Mouse (Mus musculus) heart, embryonic 15.5 days (tissue): ENCODE results near the gene Fra10ac1. TPM values are rescaled to one million over a fixed set of nuclear protein-coding genes. Genes with fewer than 3 reads are reported as not detected.

Experiments
- ATAC-seq: fragments of 200-750 bp; cut with Nextera tagmentation; replicated peaks from 2 replicates; pipeline ENCODE4 v1.8.0; 2017; ENCODE audit warnings: low read depth, moderate TSS enrichment; ENCODE audit not compliant: insufficient number of reproducible peaks, insufficient read depth, low FRiP score
- H3K27ac ChIP-seq: fragments of 300-500 bp; sonication (generic); 2 replicates; pipeline ENCODE4 v1.5.1; 2015; ENCODE audit warnings: mild to moderate bottlenecking, inconsistent platforms
- H3K27me3 ChIP-seq: fragments of 300-500 bp; sonication (generic); 2 replicates; pipeline ENCODE4 v1.6.1; 2015; ENCODE audit warnings: inconsistent platforms
- H3K36me3 ChIP-seq: fragments of 300-500 bp; sonication (generic); 2 replicates; pipeline ENCODE4 v1.6.1; 2015; ENCODE audit warnings: mild to moderate bottlenecking, inconsistent platforms
- H3K4me1 ChIP-seq: fragments of 300-500 bp; sonication (generic); replicated peaks from 2 replicates; pipeline ENCODE4 v1.6.1; 2015; ENCODE audit warnings: inconsistent platforms
- H3K4me2 ChIP-seq: fragments of 300-500 bp; sonication (generic); 2 replicates; pipeline ENCODE4 v1.6.1; 2015; ENCODE audit warnings: inconsistent platforms, mild to moderate bottlenecking, moderate library complexity
- H3K4me3 ChIP-seq: fragments of 300-500 bp; sonication (generic); 2 replicates; pipeline ENCODE4 v1.5.1; 2015; ENCODE audit warnings: mild to moderate bottlenecking, inconsistent platforms
- H3K9ac ChIP-seq: fragments of 300-500 bp; sonication (generic); 2 replicates; pipeline ENCODE4 v1.6.1; 2015; ENCODE audit warnings: mild to moderate bottlenecking, inconsistent platforms
- H3K9me3 ChIP-seq: fragments of 300-500 bp; sonication (generic); replicated peaks from 2 replicates; pipeline ENCODE4 v1.6.1; 2016; ENCODE audit warnings: inconsistent platforms
- WGBS: fragments of 180-500 bp; shearing (Covaris S2); methylation state at CpG from one replicate; pipeline ENCODE4 v1.1.7; 2015; ENCODE audit warnings: mixed read lengths; 5-methylcytosine and 5-hydroxymethylcytosine counted together
- polyA plus RNA-seq: library from polyadenylated mRNA; unstranded; fragments of >200 nt; fragmentation: Nextera tagmentation; extraction: Ambion mirVana; gene quantifications from 2 replicates; pipeline ENCODE4 v1.2.1, GENCODE M21; 2015

Gene Fra10ac1
- polyA plus RNA-seq, 1 experiment from 2014 or later = 26.7 TPM

- Histone ChIP-seq H3K36me3 (no peaks in the 10 kb centered on the region), H3K27me3 (no peaks in the 10 kb centered on the region), H3K9ac (no peak overlapping the region), H3K4me1 (peaks cover 3% of the 10 kb centered on the region; the same call in 1 of the 2 replicates), H3K4me3 (no peak overlapping the region), H3K9me3 (no peaks in the 10 kb centered on the region), H3K4me2 (no peak overlapping the region), H3K27ac (no peak overlapping the region)
- ATAC-seq = no peak
- 53% methylated on average over 2 of the region's 2 CpGs for WGBS
These were observed 59.3 kb downstream of the Fra10ac1 start for GRCm38 (mm10) chr19:38164633-38165032.

DNA sequence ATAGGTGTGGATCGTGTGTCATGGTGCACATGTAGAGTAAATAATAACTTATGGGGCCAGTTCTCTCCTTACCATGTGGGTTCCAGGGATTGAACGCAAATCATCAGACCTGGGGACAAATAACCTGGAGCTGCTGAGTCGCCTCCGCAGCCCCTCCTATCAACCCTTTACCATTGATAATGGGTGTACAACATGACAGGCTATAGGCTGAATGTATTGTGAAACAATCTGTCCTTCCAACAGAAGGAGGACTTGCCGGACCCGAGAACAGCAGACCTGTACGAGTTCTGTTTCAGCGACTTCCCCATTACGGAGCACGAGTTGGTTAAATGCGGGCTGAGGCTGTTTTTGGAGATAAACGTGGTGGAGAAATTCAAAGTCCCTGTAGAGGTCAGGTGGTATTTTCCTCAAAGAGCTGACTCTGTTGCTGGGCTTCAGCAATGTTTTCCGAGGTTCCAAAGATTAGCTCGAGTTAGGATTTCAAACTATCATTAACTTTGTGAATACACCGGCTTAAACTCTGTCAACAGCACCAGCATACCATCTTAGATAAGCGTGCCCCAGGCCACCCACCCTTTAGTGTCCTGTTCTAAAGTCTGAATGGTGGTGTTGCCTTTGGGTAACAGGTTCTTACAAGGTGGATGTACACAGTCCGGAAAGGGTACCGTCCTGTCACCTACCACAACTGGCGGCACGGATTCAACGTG is 62.2 kb downstream of the Fra10ac1 start:
- ATAC-seq = no peak
- WGBS = 81% methylated on average over 21 of the region's 21 CpGs
- Histone ChIP-seq H3K4me3 (no peak overlapping the region), H3K36me3 (no peaks in the 10 kb centered on the region), H3K27me3 (no peaks in the 10 kb centered on the region), H3K9ac (no peak overlapping the region), H3K9me3 (no peaks in the 10 kb centered on the region), H3K27ac (no peak overlapping the region), H3K4me1 (no peaks in the 10 kb centered on the region), H3K4me2 (no peak overlapping the region)

DNA sequence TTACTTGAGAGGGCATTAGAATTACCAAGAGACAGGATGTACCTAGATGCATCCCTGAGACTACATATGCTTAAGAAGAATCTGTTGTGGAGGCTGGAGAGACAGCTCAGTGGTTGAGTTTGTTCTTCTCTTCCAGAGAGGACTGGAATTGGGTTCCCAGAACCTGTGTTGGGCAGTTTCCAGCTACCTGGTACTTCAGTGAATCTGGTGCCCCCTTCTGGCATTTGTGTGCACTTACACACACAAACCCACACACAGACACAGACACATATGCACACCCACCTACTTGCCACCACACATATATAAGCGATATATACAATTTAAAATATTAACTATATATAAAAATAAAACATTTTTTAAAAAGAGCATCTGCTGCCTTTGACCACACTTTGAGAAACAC is 67.7 kb downstream of the Fra10ac1 start:
- ATAC-seq = no peak
- H3K27ac ChIP-seq = no peak overlapping the region
- no peak overlapping the region for H3K9ac ChIP-seq
- no peaks in the 10 kb centered on the region for H3K4me1 ChIP-seq
- no peaks in the 10 kb centered on the region for H3K27me3 ChIP-seq
- WGBS = 90% methylated on average over 1 of the region's 1 CpGs
- H3K36me3 ChIP-seq = no peaks in the 10 kb centered on the region
- no peak overlapping the region for H3K4me2 ChIP-seq
- H3K9me3 ChIP-seq = no peaks in the 10 kb centered on the region
- no peak overlapping the region for H3K4me3 ChIP-seq

- no peaks in the 10 kb centered on the region for H3K9me3 ChIP-seq
- no peak overlapping the region for H3K4me3 ChIP-seq
- no peak overlapping the region for H3K27ac ChIP-seq
- no peaks in the 10 kb centered on the region for H3K4me1 ChIP-seq
- no peaks in the 10 kb centered on the region for H3K36me3 ChIP-seq
- H3K4me2 ChIP-seq = no peak overlapping the region
- H3K9ac ChIP-seq = no peak overlapping the region
- 61% methylated on average over 4 of the region's 4 CpGs for WGBS
- ATAC-seq = no peak
- no peaks in the 10 kb centered on the region for H3K27me3 ChIP-seq
These were observed 80.2 kb downstream of the Fra10ac1 start for GRCm38 (mm10) chr19:38143540-38144271.

Other genes with a start within 250 kb of the Fra10ac1 start
- gene Myof, start 180.6 kb downstream of the Fra10ac1 start, polyA plus RNA-seq = 5.5 and 7.8 TPM in 2 replicates
- gene Cep55, start 169.1 kb downstream of the Fra10ac1 start, polyA plus RNA-seq = 24.6 and 26.4 TPM in 2 replicates
- gene Ffar4, start 127.1 kb downstream of the Fra10ac1 start, polyA plus RNA-seq = 0.29 and 0.65 TPM in 2 replicates
- 4.9 and 12.8 TPM in 2 replicates for gene Rbp4, start 98.9 kb downstream of the Fra10ac1 start, polyA plus RNA-seq
- not detected in 2 replicates for gene Pde6c, start 91.4 kb downstream of the Fra10ac1 start, polyA plus RNA-seq
- 0.29 and 0.55 TPM in 2 replicates for gene Lgi1, start 40.4 kb upstream of the Fra10ac1 start, polyA plus RNA-seq
- 1.2 and 1.5 TPM in 2 replicates for gene Slc35g1, start 171.8 kb upstream of the Fra10ac1 start, polyA plus RNA-seq